In the genomic region with DNA sequence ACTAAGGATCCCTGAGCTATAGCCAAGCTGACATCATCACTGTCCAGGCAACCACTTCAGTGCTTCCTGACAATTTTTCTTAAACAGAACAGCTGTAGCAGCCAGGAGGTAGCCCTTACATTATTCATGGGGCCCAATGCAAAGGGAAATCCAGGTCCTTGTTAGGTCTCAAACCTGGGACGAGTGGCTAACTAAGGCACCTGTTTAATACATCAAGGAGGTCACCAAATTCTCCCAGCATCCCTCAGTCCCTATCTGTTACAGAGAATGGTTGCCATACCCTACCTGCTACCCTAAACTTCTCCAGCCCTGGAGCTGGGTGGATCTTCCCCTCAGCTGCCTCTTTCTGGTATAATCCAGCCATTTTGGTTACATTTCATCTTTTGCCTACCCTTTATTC, we compare ENCODE assay signal across 19 mouse cellular contexts. TPM values are rescaled to one million over a fixed set of nuclear protein-coding genes. Genes with fewer than 3 reads are reported as not detected.
DNase-seq lines count a peak whose midpoint lies in the region; ATAC-seq lines count a peak whose summit lies in the region.
"Had no signal": no experiment of that assay in that cellular context is flagged by ENCODE, and none has a peak within 500 bp of the region (broad histone marks: within the 10 kb centered on the region; RNA-seq: fewer than 3 reads in every experiment).

No protein-coding gene starts in this region.

- no peak for ATAC-seq in heart, embryonic 12.5 days (ENCODE audit: insufficient number of reproducible peaks, low FRiP score)
- ATAC-seq: activated CD4-positive, CD25-positive, alpha-beta regulatory T cell, adult 4 months; CD4-positive, CD25-positive, alpha-beta regulatory T cell, adult 4 months; Patski had no signal

- H3K4me2 ChIP-seq in heart, embryonic 12.5 days: no peak overlapping the region

- 74% methylated on average over 1 of the region's 1 CpGs for WGBS in heart, embryonic 10.5 days
- 67% methylated on average over 1 of the region's 1 CpGs for WGBS in heart, embryonic 12.5 days

- no peak overlapping the region for H3K4me3 ChIP-seq in heart, embryonic 10.5 days
- no peak overlapping the region for H3K4me3 ChIP-seq in heart, embryonic 12.5 days

- H3K27ac ChIP-seq in heart, embryonic 10.5 days: no peak overlapping the region
- no peak overlapping the region for H3K27ac ChIP-seq in heart, embryonic 12.5 days (ENCODE audit: poor library complexity, severe bottlenecking)

- H3K9me3 ChIP-seq in heart, embryonic 10.5 days: no peaks in the 10 kb centered on the region
- no peaks in the 10 kb centered on the region for H3K9me3 ChIP-seq in heart, embryonic 12.5 days (replicated peaks)
- H3K9me3 ChIP-seq: G1E had no signal

- H3K4me1 ChIP-seq in heart, embryonic 10.5 days: peaks cover 9% of the 10 kb centered on the region; the same call in 1 of the 2 replicates
- H3K4me1 ChIP-seq in heart, embryonic 12.5 days (replicated peaks): peaks cover 10% of the 10 kb centered on the region

- no peak overlapping the region for H3K9ac ChIP-seq in heart, embryonic 12.5 days

- no peaks in the 10 kb centered on the region for H3K27me3 ChIP-seq in heart, embryonic 10.5 days (ENCODE audit: insufficient read depth, poor library complexity, severe bottlenecking)
- no peaks in the 10 kb centered on the region for H3K27me3 ChIP-seq in heart, embryonic 12.5 days (replicated peaks)
- H3K27me3 ChIP-seq: CH12.LX, Patski had no signal

- intact Hi-C loops in heart, postnatal 10 days (cut with DNase I): no loop called here

- no peaks in the 10 kb centered on the region for H3K36me3 ChIP-seq in heart, embryonic 10.5 days
- no peaks in the 10 kb centered on the region for H3K36me3 ChIP-seq in heart, embryonic 12.5 days
- H3K36me3 ChIP-seq: G1E had no signal

- DNase-seq in heart, adult 11 months: peak; percentile 63
- DNase-seq in heart, postnatal 10 days: no peak
- peak; percentile 63 for DNase-seq in heart, embryonic 10.5 days (ENCODE audit: low spot score)
- DNase-seq: adrenal gland, adult 2 months; adrenal gland, adult 8-10 months; adrenal gland, postnatal 10 days; adrenal gland, postnatal 14 days; adrenal gland, postnatal 25 days; adrenal gland, postnatal 36 days; B cell, adult 2 months; cerebellum, adult 11 months; cerebellum, adult 11-12 months; cerebellum, adult 18-20 months had no signal

RNA-seq across cellular contexts. Expression of a gene that starts 10.9 kb away (rescaled TPM):
- total RNA-seq in heart, postnatal 10 days (2021): 10 to 100 TPM; 12.9 to 13.5 TPM
- polyA plus RNA-seq in heart, embryonic 10.5 days (2016; fragmentation: Nextera tagmentation; extraction: Ambion mirVana): 9.6 and 10.7 TPM in 2 replicates
- polyA plus RNA-seq in heart, embryonic 12.5 days (2016; fragmentation: Nextera tagmentation; extraction: Ambion mirVana): 8.0 and 10.5 TPM in 2 replicates

Comparison
In these comparisons a context has a peak if more than half of its experiments do, and no peak if none do; other contexts are left out.
1. DNase-seq: peak in heart, adult 11 months (single experiment) and heart, embryonic 10.5 days (single experiment); none in heart, postnatal 10 days (0 of 2).